Mouse (Mus musculus) spleen, adult 2 months (tissue): ENCODE data around the gene Rhbdd1. TPM values are rescaled to one million over a fixed set of nuclear protein-coding genes. Genes with fewer than 3 reads are reported as not detected.

Experiments used
- DNase-seq, 2 experiments: peaks; one replicate each; pipeline versions ENCODE4 v3.0.0 to v3.0.0-alpha.2; 2012 to 2021; ENCODE audit warnings: low spot score in 2 of 2, low read depth in 1 of 2
- H3K27ac ChIP-seq: fragments of 200-500 bp; 2 replicates; pipeline ENCODE4 v1.5.1; 2012; ENCODE audit warnings: low read length, inconsistent platforms; ENCODE audit not compliant: insufficient read depth
- H3K27me3 ChIP-seq: fragments of 200-500 bp; 2 replicates; pipeline ENCODE4 v1.6.1; 2012; ENCODE audit warnings: mild to moderate bottlenecking, moderate library complexity, low read length, inconsistent platforms; ENCODE audit not compliant: control insufficient read depth, insufficient read depth
- H3K36me3 ChIP-seq: fragments of 200-500 bp; 2 replicates; pipeline ENCODE4 v1.6.1; 2012; ENCODE audit warnings: mild to moderate bottlenecking, low read length, inconsistent platforms; ENCODE audit not compliant: control insufficient read depth, insufficient read depth
- H3K4me1 ChIP-seq: fragments of 200-500 bp; 2 replicates; pipeline ENCODE4 v1.6.1; 2011; ENCODE audit warnings: inconsistent platforms; ENCODE audit not compliant: control insufficient read depth, insufficient read depth, insufficient read length
- H3K4me3 ChIP-seq: fragments of 200-500 bp; 2 replicates; pipeline ENCODE4 v1.5.1; 2011; ENCODE audit warnings: mild to moderate bottlenecking, inconsistent platforms; ENCODE audit not compliant: insufficient read depth, insufficient read length; ENCODE audit errors: extremely low read depth
- CTCF ChIP-seq: fragments of 200-500 bp; IDR thresholded peaks from 2 replicates; pipeline ENCODE4 v1.5.1; 2011; ENCODE audit warnings: mild to moderate bottlenecking, inconsistent platforms; ENCODE audit not compliant: insufficient read depth, insufficient read length, insufficient replicate concordance; ENCODE audit errors: extremely low read depth
- POLR2A ChIP-seq: fragments of 200-500 bp; IDR thresholded peaks from 2 replicates; pipeline ENCODE4 v1.6.1; 2011; ENCODE audit warnings: low read depth, low read length, inconsistent platforms
- WGBS: fragments of 180-500 bp; shearing (Covaris S2); methylation state at CpG from one replicate; pipeline ENCODE4 v1.1.7; 2018; 5-methylcytosine and 5-hydroxymethylcytosine counted together
- polyA plus RNA-seq: library from polyadenylated mRNA; depleted of rRNA; stranded (reverse); fragments of >200 nt; gene quantifications from 2 replicates; pipeline ENCODE4 v1.2.3, GENCODE M21; 2012

Gene Rhbdd1
- polyA plus RNA-seq, 1 experiment: 7.4 TPM

DNA sequence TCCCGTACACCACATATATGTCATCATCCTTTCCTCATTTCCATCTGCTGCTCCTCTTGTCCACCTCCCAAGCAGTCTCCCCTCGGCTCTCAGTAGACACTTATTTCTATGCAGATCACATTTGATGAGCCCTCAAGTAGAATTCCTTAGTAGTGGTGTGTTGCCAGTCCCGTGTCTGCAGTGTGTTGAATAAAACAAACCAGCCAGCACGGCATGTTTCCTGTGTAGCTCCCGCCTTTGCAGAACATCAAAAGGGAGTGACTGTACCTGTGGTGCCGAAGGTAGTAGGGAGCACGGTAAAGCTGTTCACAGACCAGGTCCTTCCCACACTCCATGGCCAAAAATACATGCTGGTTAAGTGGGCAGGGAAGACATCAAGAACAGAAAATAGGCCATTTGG, 47.8 kb downstream of the Rhbdd1 start:
- WGBS: 92% methylated on average over 7 of the region's 7 CpGs
- TF ChIP-seq CTCF (no peak), POLR2A (no peak)
- Histone ChIP-seq H3K27ac (no peak overlapping the region), H3K36me3 (no peaks in the 10 kb centered on the region), H3K4me3 (no peak overlapping the region), H3K27me3 (no peaks in the 10 kb centered on the region), H3K4me1 (no peaks in the 10 kb centered on the region)
- DNase-seq: no peak

DNA sequence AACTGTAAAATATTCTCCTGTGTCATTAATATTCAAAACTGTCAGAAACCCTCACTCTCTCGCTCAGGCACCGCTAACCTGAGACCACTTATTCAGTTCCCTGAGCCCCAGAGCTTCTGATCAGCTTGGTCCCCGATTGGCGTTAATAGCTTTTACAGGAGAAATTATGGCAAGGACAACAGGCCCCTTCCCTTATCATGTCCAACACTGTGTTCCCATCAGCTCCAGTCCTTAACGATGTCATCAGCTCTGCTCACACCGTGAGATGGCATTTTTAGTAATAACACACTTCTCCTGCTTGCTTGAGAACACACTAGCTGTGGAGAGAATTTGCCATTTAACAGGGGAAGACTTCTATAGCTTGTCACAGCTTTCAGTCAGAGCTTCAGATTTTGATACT, 48.2 kb downstream of the Rhbdd1 start:
- 94% methylated on average over 6 of the region's 6 CpGs for WGBS
- DNase-seq: no peak
- Histone ChIP-seq H3K4me3 (no peak overlapping the region), H3K4me1 (no peaks in the 10 kb centered on the region), H3K36me3 (no peaks in the 10 kb centered on the region), H3K27ac (no peak overlapping the region), H3K27me3 (no peaks in the 10 kb centered on the region)
- no peak for TF ChIP-seq CTCF
- no peak for TF ChIP-seq POLR2A

DNA sequence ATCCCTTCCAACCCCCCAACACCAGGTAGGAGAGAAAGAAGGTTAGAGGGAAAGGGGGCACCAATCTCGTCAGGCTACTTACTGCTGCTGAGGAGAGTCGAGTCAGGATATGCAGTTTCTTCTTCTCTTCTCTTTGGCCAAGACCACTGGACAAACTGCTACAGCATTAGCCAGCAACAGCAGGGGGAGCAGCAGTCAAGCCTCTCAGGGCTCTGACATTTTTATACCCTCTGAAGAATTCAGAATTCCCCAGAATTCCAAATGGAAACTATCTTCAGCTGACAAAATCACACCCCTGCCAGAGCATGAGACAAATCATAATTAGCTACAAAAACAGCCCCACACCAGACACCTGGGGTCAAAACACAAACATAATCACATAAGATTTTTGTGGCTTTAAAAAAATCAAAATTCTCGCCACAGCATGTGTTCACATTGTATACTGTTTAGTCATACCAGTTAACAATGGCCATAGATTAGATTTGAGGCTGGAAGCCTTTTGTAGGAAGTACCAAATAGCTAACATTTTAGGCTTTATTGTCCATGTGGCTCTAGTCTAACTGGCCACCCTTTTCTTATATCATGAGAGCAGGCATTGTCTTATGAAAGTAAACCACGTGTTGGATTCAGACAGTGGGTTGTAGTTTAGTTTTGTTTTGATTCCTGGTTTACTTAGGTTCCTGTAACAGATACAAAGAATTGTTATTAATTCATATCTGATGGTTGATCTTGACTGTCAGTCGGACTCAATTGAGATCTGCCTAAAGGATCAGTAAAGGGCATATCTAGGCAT, 55.6 kb downstream of the Rhbdd1 start:
- no peak overlapping the region for H3K27ac ChIP-seq
- H3K4me3 ChIP-seq: no peak overlapping the region
- 86% methylated on average over 5 of the region's 5 CpGs for WGBS
- H3K36me3 ChIP-seq: no peaks in the 10 kb centered on the region; the same call in 1 of the 2 replicates
- no peaks in the 10 kb centered on the region for H3K4me1 ChIP-seq
- no peak for TF ChIP-seq CTCF
- no peak for TF ChIP-seq POLR2A
- DNase-seq: no peak
- H3K27me3 ChIP-seq: no peaks in the 10 kb centered on the region

DNA sequence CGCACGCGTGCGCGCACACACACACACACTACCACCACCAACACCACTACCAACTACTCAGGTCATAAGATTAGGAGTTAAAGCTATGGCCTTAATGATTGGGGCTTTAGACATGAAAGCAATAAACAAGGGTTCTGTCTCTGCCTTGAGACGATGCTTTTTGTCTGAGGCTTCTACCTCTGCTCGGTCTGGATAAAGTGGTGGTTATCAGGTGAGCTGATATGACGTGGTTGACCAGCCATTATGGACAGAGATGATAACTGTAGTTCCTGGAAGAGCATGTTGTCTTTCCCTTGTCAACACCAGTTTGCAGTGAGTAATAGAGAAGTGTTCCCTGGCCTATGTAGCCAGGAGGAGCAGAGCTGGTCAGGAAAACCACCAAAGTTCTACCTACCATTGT, 57.7 kb downstream of the Rhbdd1 start:
- WGBS: 91% methylated on average over 8 of the region's 8 CpGs
- TF ChIP-seq CTCF (no peak), POLR2A (no peak)
- H3K27ac ChIP-seq: no peak overlapping the region
- no peak for DNase-seq
- no peak overlapping the region for H3K4me3 ChIP-seq
- H3K36me3 ChIP-seq: peaks cover 1% of the 10 kb centered on the region
- no peaks in the 10 kb centered on the region for H3K27me3 ChIP-seq
- no peaks in the 10 kb centered on the region for H3K4me1 ChIP-seq

DNA sequence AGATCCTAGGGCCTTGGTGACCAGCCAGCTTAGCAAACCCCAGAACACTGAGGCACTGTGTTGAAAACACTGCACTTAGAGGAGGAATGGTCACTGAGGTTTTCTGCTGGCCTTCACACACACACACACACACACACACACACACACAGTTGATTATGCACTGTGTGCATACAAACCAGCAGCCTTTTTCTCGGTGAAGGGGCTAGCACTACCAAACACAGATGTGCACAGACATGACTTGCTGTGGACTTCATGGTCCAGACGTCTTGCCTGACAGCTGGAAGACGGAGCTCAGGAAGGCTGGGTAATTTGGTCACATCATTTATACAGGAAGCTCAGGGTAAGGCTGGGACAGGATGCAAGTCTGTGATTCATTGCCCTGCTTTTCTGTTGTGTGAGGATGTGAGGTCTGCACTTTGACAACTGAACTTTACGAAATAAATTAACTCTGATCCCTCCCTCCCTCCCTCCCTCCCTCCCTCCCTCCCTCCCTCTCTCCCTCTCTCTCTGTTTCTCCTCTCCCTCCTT, 58.6 kb downstream of the Rhbdd1 start:
- DNase-seq: no peak
- Histone ChIP-seq H3K4me1 (no peaks in the 10 kb centered on the region), H3K27ac (no peak overlapping the region), H3K36me3 (peaks cover 1% of the 10 kb centered on the region; the same call in 1 of the 2 replicates), H3K27me3 (no peaks in the 10 kb centered on the region), H3K4me3 (no peak overlapping the region)
- TF ChIP-seq CTCF: no peak
- TF ChIP-seq POLR2A: no peak
- 67% methylated on average over 4 of the region's 4 CpGs for WGBS

DNA sequence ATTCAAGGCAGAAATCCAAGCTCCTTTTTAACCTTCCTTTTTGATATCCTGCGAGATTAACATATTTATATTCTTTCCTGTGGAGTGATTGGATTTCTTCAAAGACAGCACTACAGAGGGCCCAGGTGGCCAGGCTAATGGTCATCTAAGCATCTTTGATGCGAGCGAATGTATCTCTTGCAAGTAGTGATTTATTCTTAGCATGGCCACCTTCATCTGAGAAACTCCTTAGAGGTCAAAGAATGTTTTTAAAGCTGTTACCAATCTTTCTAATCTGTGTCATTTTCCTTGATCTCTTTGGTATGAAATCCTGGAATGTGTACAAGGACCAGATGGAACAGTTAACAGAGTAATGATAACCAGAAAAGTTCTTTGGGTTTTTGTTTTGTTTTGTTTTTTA, 59.2 kb downstream of the Rhbdd1 start:
- Histone ChIP-seq H3K27me3 (no peaks in the 10 kb centered on the region), H3K36me3 (peaks cover 1% of the 10 kb centered on the region; the same call in 1 of the 2 replicates), H3K4me3 (no peak overlapping the region), H3K4me1 (no peaks in the 10 kb centered on the region), H3K27ac (no peak overlapping the region)
- TF ChIP-seq POLR2A (no peak), CTCF (no peak)
- DNase-seq: no peak
- WGBS: 93% methylated on average over 3 of the region's 3 CpGs

DNA sequence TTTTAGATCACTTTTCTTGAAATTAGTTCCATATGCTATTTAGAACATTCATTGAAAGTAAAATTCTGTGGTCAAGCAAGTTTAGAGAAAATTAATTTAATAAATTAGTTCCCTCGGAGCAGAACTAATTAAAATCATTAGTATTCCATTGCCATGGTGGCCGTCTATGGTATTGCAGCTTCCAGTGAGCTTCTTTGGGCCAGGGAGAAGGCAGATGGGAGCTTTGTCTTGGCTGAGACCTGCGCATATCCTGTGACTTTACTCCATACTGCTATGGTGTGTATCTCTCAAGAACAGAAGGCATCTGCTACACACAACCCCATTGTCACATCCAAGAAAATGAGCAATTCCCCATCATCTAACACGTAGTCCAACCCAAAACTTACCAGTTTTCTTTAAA, 65.7 kb downstream of the Rhbdd1 start:
- no peak for DNase-seq
- no peaks in the 10 kb centered on the region for H3K27me3 ChIP-seq
- H3K27ac ChIP-seq: no peak overlapping the region
- no peak for TF ChIP-seq CTCF
- TF ChIP-seq POLR2A: no peak
- 96% methylated on average over 4 of the region's 4 CpGs for WGBS
- H3K4me3 ChIP-seq: no peak overlapping the region
- H3K36me3 ChIP-seq: peaks cover 3% of the 10 kb centered on the region
- no peaks in the 10 kb centered on the region for H3K4me1 ChIP-seq
